8 mouse cellular contexts compared by ENCODE assay signal in genomic region chr1:143640650-143641407, GRCm38 (mm10). TPM values are rescaled to one million over a fixed set of nuclear protein-coding genes. Genes with fewer than 3 reads are reported as not detected.
DNase-seq lines count a peak whose midpoint lies in the region; ATAC-seq and TF ChIP-seq lines count a peak whose summit lies in the region.

Gene B3galt2, plus strand, starts transcription at chr1:143640664.

- no peaks in the 10 kb centered on the region for H3K27me3 ChIP-seq in embryonic facial prominence, embryonic 10.5 days (replicated peaks; ENCODE audit: low read depth, poor library complexity, severe bottlenecking)
- H3K27me3 ChIP-seq in hindbrain, embryonic 10.5 days (ENCODE audit: insufficient read depth, poor library complexity, severe bottlenecking), result no peaks in the 10 kb centered on the region

- ATAC-seq in erythroblast, adult 5-6 weeks (replicated peaks; ENCODE audit: low FRiP score, poor library complexity, severe bottlenecking), result no peak; the same call in 1 of the 2 replicates

- no peak within 1 kb of the TSS for H3K4me3 ChIP-seq in embryonic facial prominence, embryonic 10.5 days
- peak within 1 kb of the TSS; percentile 30; the same call in 1 of the 2 replicates for H3K4me3 ChIP-seq in hindbrain, embryonic 10.5 days
- H3K4me3 ChIP-seq in olfactory bulb, adult 2 months (ENCODE audit: insufficient read depth, low read depth, low read length), result peak within 1 kb of the TSS; percentile 55

- WGBS in embryonic facial prominence, embryonic 10.5 days, result 74% methylated on average over 15 of the region's 15 CpGs
- WGBS in hindbrain, embryonic 10.5 days, result 65% methylated on average over 15 of the region's 15 CpGs
- 13% methylated on average over 15 of the region's 15 CpGs for WGBS in olfactory bulb, adult 2 months

- no peaks in the 10 kb centered on the region for H3K9me3 ChIP-seq in embryonic facial prominence, embryonic 10.5 days
- no peaks in the 10 kb centered on the region for H3K9me3 ChIP-seq in hindbrain, embryonic 10.5 days

- H3K27ac ChIP-seq in embryonic facial prominence, embryonic 10.5 days (replicated peaks), result peak within 1 kb of the TSS; percentile 40; the same call in 1 of the 2 replicates
- peak within 1 kb of the TSS; percentile 78 for H3K27ac ChIP-seq in hindbrain, embryonic 10.5 days
- peak within 1 kb of the TSS; percentile 82 for H3K27ac ChIP-seq in olfactory bulb, adult 2 months (ENCODE audit: insufficient read depth, low read depth, low read length)

- H3K36me3 ChIP-seq in embryonic facial prominence, embryonic 10.5 days (replicated peaks), result no peaks in the 10 kb centered on the region
- H3K36me3 ChIP-seq in hindbrain, embryonic 10.5 days, result no peaks in the 10 kb centered on the region

- no peak for TF ChIP-seq CTCF in olfactory bulb, adult 2 months (IDR thresholded peaks at IDR 0.05; ENCODE audit: insufficient read depth, low read depth, low read length)

- TF ChIP-seq POLR2A in olfactory bulb, adult 2 months (IDR thresholded peaks at IDR 0.05; ENCODE audit: insufficient read depth, low read depth, low read length), result no peak

- peak; percentile 5 for DNase-seq in lung, postnatal 10 days
- DNase-seq in lung, postnatal 4 days, result no peak
- DNase-seq in embryonic facial prominence, embryonic 10.5 days (ENCODE audit: low spot score), result no peak
- DNase-seq in hindbrain, embryonic 10.5 days (ENCODE audit: low spot score), result peak; percentile 20
- peak; percentile 54 to 78 for DNase-seq in left cerebral cortex, adult 9 months (ENCODE audit: low spot score in 2 of 2)
- no peak for DNase-seq in ovary, postnatal 10 days (ENCODE audit: low spot score)

- H3K4me1 ChIP-seq in embryonic facial prominence, embryonic 10.5 days, result peaks cover 8% of the 10 kb centered on the region
- H3K4me1 ChIP-seq in hindbrain, embryonic 10.5 days (replicated peaks), result peaks cover 12% of the 10 kb centered on the region
- no peaks in the 10 kb centered on the region for H3K4me1 ChIP-seq in olfactory bulb, adult 2 months (ENCODE audit: control insufficient read depth, insufficient read depth, low read length)

RNA-seq across cellular contexts. Expression of gene B3galt2, which starts in this region (rescaled TPM):
- 0.29 and 0.36 TPM in 2 replicates for polyA plus RNA-seq in embryonic facial prominence, embryonic 10.5 days (2016; fragmentation: Nextera tagmentation; extraction: Ambion mirVana)
- 0.44 and 0.50 TPM in 2 replicates for polyA plus RNA-seq in hindbrain, embryonic 10.5 days (2016; fragmentation: Nextera tagmentation; extraction: Ambion mirVana)
- polyA plus RNA-seq in olfactory bulb, adult 2 months (2012; ENCODE audit: insufficient read depth, insufficient read length, low replicate concordance, missing spikeins), result not detected in 2 replicates
- total RNA-seq in erythroblast, adult 5-6 weeks (2015; ENCODE audit: low replicate concordance), result not detected in 2 replicates
- 0.28 TPM in 1 of 2 replicates, not detected in the other for total RNA-seq in erythroblast, adult 5-6 weeks (2017; ENCODE audit: low replicate concordance)

Comparison
In these comparisons a context has a peak if more than half of its experiments do, and no peak if none do; other contexts are left out.
1. DNase-seq: peak in lung, postnatal 10 days (single experiment) and left cerebral cortex, adult 9 months (2 of 2); none in lung, postnatal 4 days (0 of 2), embryonic facial prominence, embryonic 10.5 days (single experiment) and ovary, postnatal 10 days (single experiment).
2. Peak in DNase-seq, H3K4me3 ChIP-seq and H3K27ac ChIP-seq in hindbrain, embryonic 10.5 days; RNA of the gene not detected or under 1 TPM.
3. Peak in every context shown above with its lines, with median percentiles within 50 percentile points of each other: H3K27ac ChIP-seq.